Mouse (Mus musculus): Measurements from ENCODE around the gene Cfl2.
"Not testable (repeated sequence)": the region's sequence is repeated elsewhere in the genome, so short reads cannot be mapped to it uniquely, and the experiment has no call there.

Gene Cfl2

DNA sequence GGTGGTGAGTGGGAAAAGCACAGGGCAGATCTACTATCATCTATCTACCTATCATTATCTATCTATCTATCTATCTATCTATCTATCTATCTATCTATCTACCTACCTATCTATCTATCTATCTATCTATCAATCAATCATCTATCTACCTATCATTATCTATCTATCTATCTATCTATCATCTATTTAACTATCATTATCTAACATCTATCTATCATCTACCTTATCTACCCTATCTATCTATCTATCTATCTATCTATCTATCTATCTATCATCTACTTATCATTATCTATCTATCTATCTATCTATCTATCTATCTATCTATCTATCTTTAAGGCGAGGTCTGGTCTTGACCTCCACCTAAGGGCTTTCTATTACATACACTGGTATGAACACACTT lies 30.8 kb downstream of the Cfl2 start:
- not testable (repeated sequence) for DNase-seq (ENCODE audit: extremely low read depth, low read depth, low spot score)

DNA sequence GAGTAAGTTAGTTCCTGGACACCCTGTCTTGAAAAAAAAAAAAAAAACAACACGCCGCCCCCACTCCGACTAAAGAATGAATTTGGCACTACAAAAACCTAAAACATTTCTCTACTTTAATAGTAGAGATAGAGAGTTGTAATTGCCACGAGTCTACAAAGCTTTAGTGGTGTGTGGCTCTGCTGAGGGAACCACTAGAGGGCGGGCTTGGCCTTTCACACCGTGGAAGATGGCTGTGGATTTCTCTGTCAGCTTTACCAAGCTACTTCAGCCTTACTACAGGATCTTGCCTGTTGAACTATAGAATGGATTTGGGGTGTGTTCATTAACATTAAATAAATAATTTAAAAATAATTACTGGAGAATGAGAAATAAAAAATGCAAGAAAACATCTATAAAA lies 32.1 kb downstream of the Cfl2 start:
- no peak for DNase-seq (ENCODE audit: extremely low read depth, low read depth, low spot score)

DNA sequence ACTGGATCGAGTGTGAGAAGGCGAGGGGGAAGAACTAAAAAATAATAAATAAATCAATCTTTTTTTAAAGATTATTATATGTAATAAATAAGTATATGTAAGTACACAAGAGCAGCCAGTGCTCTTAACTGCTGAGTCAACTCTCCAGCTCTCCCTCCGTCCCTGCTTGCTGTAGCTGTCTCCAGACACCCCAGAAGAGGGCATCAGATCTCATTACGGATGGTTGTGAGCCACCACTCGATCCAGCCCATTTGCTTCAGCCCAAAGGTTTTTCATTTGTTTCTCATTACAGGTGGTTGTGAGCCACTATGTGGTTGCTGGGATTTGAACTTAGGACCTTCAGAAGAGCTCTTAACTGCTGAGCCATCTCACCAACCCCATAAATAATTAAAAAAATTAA lies 32.8 kb downstream of the Cfl2 start:
- no peak for DNase-seq (ENCODE audit: extremely low read depth, low read depth, low spot score)

DNA sequence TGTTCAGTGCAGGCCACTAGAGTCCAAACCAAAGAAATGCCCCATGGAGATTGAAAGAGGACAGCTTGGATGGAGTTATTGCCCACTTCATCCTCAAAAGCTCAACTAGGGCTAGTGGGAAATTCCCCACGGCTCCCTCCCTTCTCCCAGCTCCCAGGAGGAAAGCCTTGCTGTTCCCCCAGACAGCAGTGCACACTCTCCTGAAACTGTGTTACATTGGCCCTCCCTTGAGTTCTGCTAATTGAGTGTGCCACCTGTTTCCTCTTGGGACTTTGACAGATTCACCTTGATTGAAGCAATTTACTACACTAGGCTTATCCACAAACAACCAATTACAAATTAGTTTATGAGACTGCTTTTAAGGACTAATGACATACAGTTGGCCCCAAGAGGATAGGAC lies 34.6 kb downstream of the Cfl2 start:
- DNase-seq (ENCODE audit: extremely low read depth, low read depth, low spot score), result no peak

DNA sequence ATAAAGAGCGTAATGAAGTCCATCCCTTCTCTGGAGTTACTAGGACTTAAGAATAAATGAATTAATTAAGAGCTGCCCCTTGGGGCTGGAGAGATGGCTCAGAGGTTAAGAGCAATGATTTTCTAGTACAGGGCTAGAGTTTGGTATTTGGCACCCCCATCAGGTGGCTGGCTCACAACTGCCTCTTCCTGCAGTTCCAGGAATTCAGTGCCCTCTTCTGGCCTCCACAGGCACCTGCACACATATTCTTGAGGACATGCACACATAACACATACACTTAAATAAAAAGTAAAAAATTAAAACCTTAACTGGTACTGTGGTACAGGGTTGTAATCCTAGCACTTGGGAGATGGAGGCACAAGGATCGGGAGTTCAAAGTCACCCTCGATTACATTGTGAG lies 37.5 kb downstream of the Cfl2 start:
- no peak for DNase-seq (ENCODE audit: extremely low read depth, low read depth, low spot score)

DNA sequence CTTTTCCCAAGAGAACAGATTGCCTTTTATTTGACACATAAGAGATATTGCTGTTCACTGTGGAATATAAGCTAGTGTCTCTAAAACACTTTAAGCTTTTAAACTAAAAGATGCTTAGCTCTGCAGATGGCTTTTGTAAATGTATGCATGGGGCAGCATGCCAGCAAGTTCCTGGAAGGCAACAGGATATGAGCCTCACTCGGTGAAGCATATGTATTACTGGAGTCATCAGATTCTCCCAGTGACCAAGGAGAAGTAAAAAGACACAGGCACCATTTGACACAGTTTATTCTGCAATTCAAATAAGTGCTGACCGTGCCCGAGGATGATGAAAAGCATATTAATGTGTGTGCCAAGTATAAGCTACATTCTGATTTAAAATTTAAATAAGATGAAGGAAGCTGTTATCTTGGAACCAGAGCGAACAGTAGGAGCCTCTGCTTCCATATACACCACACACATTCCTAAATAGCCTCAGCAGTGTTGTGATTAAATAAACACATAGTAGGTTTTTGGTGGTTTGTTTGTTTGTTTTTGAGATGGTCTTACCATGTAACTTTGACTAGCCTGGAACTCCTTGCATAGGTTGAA lies 39.7 kb downstream of the Cfl2 start:
- no peak for DNase-seq (ENCODE audit: extremely low read depth, low read depth, low spot score)

DNA sequence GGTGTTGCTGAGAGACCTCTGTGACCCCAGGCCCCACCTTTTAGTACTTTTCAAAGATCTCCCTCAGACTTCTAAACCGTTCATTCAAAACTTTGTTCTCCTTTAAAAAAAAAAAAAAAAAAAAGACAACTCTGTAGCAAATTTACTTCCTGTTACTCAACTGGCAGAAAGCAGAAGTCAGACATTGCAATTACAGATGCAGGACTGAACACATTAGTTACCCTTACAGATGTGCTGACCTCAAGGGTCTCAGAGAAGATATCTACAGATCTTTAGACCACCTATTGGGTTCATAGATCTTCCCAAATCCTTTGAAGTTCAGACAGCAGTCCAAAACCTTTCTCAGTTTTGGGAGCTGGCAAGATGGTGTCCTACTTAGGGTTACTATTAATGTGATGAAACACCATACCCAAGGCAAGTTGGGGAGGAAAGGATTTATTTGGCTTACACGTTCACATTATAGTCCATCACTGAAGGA lies 42.0 kb downstream of the Cfl2 start:
- no peak for DNase-seq (ENCODE audit: extremely low read depth, low read depth, low spot score)

DNA sequence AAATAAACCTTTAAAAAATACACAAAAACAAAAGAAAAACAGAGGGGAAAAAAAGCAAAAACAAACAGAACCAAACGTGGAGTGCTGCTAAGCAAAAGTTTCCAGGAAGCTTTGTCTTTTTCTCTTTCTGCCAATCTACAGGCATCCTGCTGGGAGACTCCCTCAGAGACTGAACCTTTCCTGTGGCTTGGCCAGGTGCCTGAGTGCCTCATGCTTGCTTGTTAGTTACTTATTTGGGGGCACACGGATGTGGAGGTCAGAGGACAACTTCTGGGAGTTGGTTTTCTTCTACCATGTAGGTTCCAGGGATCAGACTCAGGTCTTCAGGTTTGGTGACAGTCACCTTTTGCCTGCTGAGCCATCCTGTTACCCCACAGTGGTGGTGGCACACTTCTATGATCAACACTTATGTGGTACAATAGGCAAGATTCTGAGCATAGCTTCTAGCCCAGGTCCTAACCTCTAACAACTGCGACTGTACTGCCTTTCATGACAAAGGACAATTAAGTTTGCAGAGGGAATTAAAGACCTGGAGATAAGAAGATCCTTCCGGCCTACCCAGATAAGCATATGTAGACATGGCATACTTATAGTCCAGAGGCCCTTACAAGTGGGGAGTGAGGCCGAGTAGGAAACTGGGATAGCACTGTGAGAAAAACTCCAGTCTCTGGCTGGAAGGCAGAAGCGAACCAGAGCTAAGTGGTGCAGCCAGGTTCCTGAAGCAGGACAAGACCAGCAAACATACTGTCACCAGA lies 43.3 kb downstream of the Cfl2 start:
- DNase-seq (ENCODE audit: extremely low read depth, low read depth, low spot score), result no peak

DNA sequence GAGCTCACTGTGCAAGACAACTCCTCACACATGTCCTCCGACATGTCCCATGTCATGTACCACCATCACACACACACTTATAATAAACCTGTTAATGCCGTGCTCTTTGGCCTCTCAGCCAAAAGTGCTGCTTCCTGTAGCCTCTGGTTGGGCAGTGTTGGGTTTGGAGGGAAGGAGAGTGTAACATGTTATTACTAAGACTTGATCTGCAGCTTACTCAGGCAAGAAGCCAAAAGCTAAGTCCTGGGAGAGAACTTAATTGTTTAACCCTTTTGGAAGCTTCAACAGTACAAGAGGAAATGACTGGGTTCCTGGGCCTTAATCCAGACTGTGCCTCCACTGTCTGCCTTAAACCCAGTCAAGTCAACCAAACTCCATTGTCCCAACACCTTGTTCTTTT lies 52.5 kb downstream of the Cfl2 start:
- DNase-seq (ENCODE audit: extremely low read depth, low read depth, low spot score), result peak; percentile 36

Data from fat pad, adult 2 months (tissue).